Mouse (Mus musculus): ENCODE measurements around the gene Hnf1a. TPM values are rescaled to one million over a fixed set of nuclear protein-coding genes. Genes with fewer than 3 reads are reported as not detected.

Hnf1a gene
- 0.05 TPM in 1 of 2 replicates, not detected in the other for polyA plus RNA-seq (2016; fragmentation: Nextera tagmentation; extraction: Ambion mirVana)

GRCm38 (mm10) chr5:114970824-114971227 lies at the start of gene Hnf1a:
Gene Hnf1a, minus strand, starts transcription at chr5:114971094.
- Histone ChIP-seq H3K27ac (no peak within 1 kb of the TSS), H3K4me2 (replicated peaks) (no peak within 1 kb of the TSS), H3K36me3 (no peaks in the 10 kb centered on the region), H3K4me3 (no peak within 1 kb of the TSS), H3K4me1 (peaks cover 9% of the 10 kb centered on the region), H3K27me3 (replicated peaks) (peaks cover 16% of the 10 kb centered on the region; the same call in 1 of the 2 replicates), H3K9ac (no peak within 1 kb of the TSS), H3K9me3 (no peaks in the 10 kb centered on the region)
- no peak for ATAC-seq (ENCODE audit: low FRiP score, low read depth)
- whole genome bisulfite sequencing: 82% methylated on average over 17 of the region's 17 CpGs

- Histone ChIP-seq H3K36me3 (no peaks in the 10 kb centered on the region), H3K9me3 (no peaks in the 10 kb centered on the region), H3K9ac (no peak overlapping the region), H3K27ac (no peak overlapping the region), H3K4me1 (peaks cover 6% of the 10 kb centered on the region), H3K4me3 (no peak overlapping the region), H3K4me2 (replicated peaks) (no peak overlapping the region), H3K27me3 (replicated peaks) (no peaks in the 10 kb centered on the region)
- ATAC-seq (ENCODE audit: low FRiP score, low read depth): no peak
- WGBS: 84% methylated on average over 4 of the region's 4 CpGs
Measured at GRCm38 (mm10) chr5:115018813-115019212, 47.9 kb upstream of the Hnf1a start.

GRCm38 (mm10) chr5:115018270-115018669 lies 47.4 kb upstream of the Hnf1a start:
- H3K9me3 ChIP-seq: no peaks in the 10 kb centered on the region
- H3K36me3 ChIP-seq: no peaks in the 10 kb centered on the region
- H3K27me3 ChIP-seq (replicated peaks): no peaks in the 10 kb centered on the region
- no peak overlapping the region for H3K27ac ChIP-seq
- no peak for ATAC-seq (ENCODE audit: low FRiP score, low read depth)
- no peak overlapping the region for H3K4me2 ChIP-seq (replicated peaks)
- peaks cover 11% of the 10 kb centered on the region for H3K4me1 ChIP-seq
- no peak overlapping the region for H3K4me3 ChIP-seq
- WGBS: 87% methylated on average over 2 of the region's 2 CpGs
- H3K9ac ChIP-seq: no peak overlapping the region

GRCm38 (mm10) chr5:115015121-115015520 lies 44.2 kb upstream of the Hnf1a start:
- Histone ChIP-seq H3K9ac (no peak overlapping the region), H3K4me1 (peaks cover 27% of the 10 kb centered on the region), H3K9me3 (no peaks in the 10 kb centered on the region), H3K4me2 (replicated peaks) (no peak overlapping the region), H3K36me3 (no peaks in the 10 kb centered on the region), H3K27me3 (replicated peaks) (no peaks in the 10 kb centered on the region), H3K4me3 (no peak overlapping the region), H3K27ac (no peak overlapping the region)
- no peak for ATAC-seq (ENCODE audit: low FRiP score, low read depth)
- WGBS: 55% methylated on average over 4 of the region's 4 CpGs

DNA sequence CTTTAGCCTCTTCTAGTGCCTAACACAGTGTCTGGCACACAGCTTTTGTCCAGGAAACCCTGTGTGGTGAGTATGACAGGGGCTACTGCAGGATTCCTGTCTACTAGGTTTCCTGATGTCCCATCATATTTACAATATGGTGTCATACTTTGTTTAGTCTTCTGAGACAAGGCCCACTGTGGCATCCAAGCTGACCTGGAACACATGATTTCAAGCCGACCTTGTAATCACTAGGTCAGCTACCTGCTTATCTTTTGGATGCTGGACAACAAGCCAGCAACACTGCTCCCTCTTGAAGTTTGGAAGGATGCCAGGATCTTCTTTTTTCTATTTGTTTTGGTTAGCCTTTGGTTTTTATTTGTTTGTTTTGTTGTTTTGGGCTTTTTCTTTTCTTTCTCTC lies 43.7 kb upstream of the Hnf1a start:
- H3K4me1 ChIP-seq: peaks cover 27% of the 10 kb centered on the region
- no peak overlapping the region for H3K4me3 ChIP-seq
- no peak overlapping the region for H3K27ac ChIP-seq
- WGBS: 71% methylated on average over 1 of the region's 1 CpGs
- no peak overlapping the region for H3K9ac ChIP-seq
- H3K9me3 ChIP-seq: no peaks in the 10 kb centered on the region
- no peaks in the 10 kb centered on the region for H3K27me3 ChIP-seq (replicated peaks)
- H3K36me3 ChIP-seq: no peaks in the 10 kb centered on the region
- no peak for ATAC-seq (ENCODE audit: low FRiP score, low read depth)
- H3K4me2 ChIP-seq (replicated peaks): no peak overlapping the region

GRCm38 (mm10) chr5:115013436-115013835 lies 42.5 kb upstream of the Hnf1a start:
- peak overlapping the region; percentile 80 for H3K4me2 ChIP-seq (replicated peaks)
- no peaks in the 10 kb centered on the region for H3K27me3 ChIP-seq (replicated peaks)
- WGBS: 64% methylated on average over 3 of the region's 3 CpGs
- no peak for ATAC-seq (ENCODE audit: low FRiP score, low read depth)
- no peaks in the 10 kb centered on the region for H3K36me3 ChIP-seq
- no peaks in the 10 kb centered on the region for H3K9me3 ChIP-seq
- H3K4me3 ChIP-seq: no peak overlapping the region
- H3K4me1 ChIP-seq: peaks cover 27% of the 10 kb centered on the region
- H3K27ac ChIP-seq: no peak overlapping the region
- no peak overlapping the region for H3K9ac ChIP-seq

DNA sequence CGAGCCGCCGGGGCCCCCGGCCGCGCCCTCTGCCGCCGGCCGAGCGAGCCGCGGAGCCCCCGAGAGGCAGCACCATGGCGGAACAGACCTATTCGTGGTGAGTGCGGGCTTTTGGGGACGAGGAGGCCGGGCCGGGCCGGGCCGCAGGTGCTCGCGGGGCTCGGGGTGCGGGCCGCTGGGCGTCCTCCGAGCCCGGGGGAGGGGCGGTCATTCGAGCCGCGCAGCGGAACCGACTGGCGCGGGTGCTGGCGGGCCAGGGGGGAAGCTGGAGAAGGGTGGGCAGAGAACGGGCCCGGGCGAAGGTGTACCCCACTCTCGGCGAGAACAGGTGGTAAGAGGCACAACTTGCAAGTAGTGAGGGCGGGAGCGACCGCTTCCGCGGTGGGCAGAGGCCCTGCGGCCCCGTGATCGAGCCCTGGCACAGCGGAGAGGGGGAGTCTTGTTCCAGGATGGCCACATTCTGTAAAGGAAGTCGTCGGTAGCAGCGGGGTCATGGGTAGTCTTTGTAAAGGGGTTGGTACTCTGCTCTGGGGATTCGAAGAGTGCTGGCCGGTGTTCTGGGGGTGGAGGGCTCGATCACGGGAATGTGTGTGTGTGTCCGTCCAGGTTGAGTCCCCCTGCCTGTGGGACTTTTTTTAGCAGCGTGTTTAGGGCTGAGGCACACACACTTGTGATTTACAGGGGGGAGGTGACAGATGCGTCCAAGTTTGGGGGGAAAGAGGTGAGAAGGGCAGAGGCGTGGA lies 40.8 kb upstream of the Hnf1a start:
- peak overlapping the region; percentile 98 for H3K4me3 ChIP-seq
- peak overlapping the region; percentile 81 for H3K27ac ChIP-seq
- H3K9ac ChIP-seq: peak overlapping the region; percentile 98
- H3K36me3 ChIP-seq: no peaks in the 10 kb centered on the region
- H3K4me1 ChIP-seq: peaks cover 27% of the 10 kb centered on the region
- H3K4me2 ChIP-seq (replicated peaks): peak overlapping the region; percentile 80
- no peaks in the 10 kb centered on the region for H3K9me3 ChIP-seq
- no peaks in the 10 kb centered on the region for H3K27me3 ChIP-seq (replicated peaks)
- 1% methylated on average over 63 of the region's 63 CpGs for WGBS
- ATAC-seq (ENCODE audit: low FRiP score, low read depth): peak; percentile 46

GRCm38 (mm10) chr5:115011217-115011518 lies 40.3 kb upstream of the Hnf1a start:
- Histone ChIP-seq H3K9me3 (no peaks in the 10 kb centered on the region), H3K4me1 (peaks cover 27% of the 10 kb centered on the region), H3K36me3 (no peaks in the 10 kb centered on the region), H3K4me2 (replicated peaks) (peak overlapping the region; percentile 80), H3K27ac (peak overlapping the region; percentile 81), H3K9ac (peak overlapping the region; percentile 98), H3K27me3 (replicated peaks) (no peaks in the 10 kb centered on the region), H3K4me3 (peak overlapping the region; percentile 98)
- ATAC-seq (ENCODE audit: low FRiP score, low read depth): no peak; the same call in 1 of the 2 replicates
- WGBS: under 1% methylated on average over 45 of the region's 57 CpGs

DNA sequence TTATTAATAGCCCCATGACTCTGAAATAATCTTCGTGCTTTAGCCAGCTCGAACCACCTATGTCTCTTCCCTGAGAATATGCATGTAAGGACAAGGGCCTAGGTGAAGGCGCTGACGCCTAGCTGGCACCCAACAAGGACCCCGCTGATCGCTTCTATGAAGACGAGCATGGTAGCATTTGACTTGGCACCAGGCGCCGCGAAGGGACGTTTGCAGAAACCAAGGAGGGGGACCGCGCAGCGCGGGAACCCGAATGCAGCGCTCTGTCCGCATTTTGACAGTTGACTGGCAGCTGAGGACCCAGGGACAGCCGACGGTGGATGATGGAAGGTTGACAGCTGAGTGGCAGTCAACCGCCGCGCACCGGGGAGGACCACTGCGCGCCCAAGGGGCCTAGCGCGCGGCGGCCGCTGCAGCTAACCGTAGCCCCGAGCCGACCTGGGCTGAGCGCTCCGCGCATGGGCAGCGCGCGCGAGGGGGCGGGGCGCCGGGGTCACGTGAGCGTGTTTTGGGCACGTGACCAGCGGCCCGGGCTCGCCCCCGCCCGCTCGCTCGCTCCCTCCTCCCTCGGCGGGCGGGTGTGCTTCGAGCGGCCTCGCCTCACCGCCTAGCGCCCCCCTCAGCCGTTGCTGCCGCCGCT lies 39.8 kb upstream of the Hnf1a start, which contains the start of gene Sppl3:
Sppl3 (plus strand) TSS at position 561 of the 640 bp plus-strand sequence.
- Histone ChIP-seq H3K4me3 (peak within 1 kb of the TSS; percentile 98), H3K27me3 (replicated peaks) (no peaks in the 10 kb centered on the region), H3K36me3 (no peaks in the 10 kb centered on the region), H3K4me2 (replicated peaks) (peak within 1 kb of the TSS; percentile 82), H3K4me1 (peaks cover 27% of the 10 kb centered on the region), H3K9ac (peak within 1 kb of the TSS; percentile 98), H3K9me3 (no peaks in the 10 kb centered on the region), H3K27ac (peak within 1 kb of the TSS; percentile 81)
- peak; percentile 91 for ATAC-seq (ENCODE audit: low FRiP score, low read depth)
- WGBS: 2% methylated on average over 50 of the region's 65 CpGs

DNA sequence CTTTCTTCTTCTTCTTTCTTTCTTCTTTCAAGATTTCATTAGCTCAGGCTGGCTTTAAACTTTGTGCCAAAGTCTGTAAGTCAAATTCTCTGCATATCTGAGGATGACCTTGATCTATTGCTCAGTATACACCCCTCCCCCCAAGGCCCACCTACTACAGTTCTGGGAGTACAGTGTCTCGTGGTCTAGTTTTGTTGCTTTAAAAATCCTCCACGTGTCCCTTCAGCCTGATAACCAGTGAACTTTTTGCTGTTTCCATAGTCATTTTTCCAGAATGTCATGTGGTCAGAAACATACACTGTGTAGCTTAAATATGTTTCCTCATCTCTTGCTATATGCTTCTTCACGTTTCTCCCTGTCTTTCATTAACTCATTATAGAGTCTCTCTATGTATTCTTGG lies 39.1 kb upstream of the Hnf1a start:
- Histone ChIP-seq H3K9me3 (no peaks in the 10 kb centered on the region), H3K4me2 (replicated peaks) (peak overlapping the region; percentile 82), H3K4me1 (peaks cover 27% of the 10 kb centered on the region), H3K9ac (peak overlapping the region; percentile 98; the same call in 1 of the 2 replicates), H3K27ac (no peak overlapping the region), H3K36me3 (no peaks in the 10 kb centered on the region), H3K27me3 (replicated peaks) (no peaks in the 10 kb centered on the region), H3K4me3 (no peak overlapping the region)
- WGBS: 66% methylated on average over 3 of the region's 3 CpGs
- ATAC-seq (ENCODE audit: low FRiP score, low read depth): no peak

- H3K9me3 ChIP-seq: no peaks in the 10 kb centered on the region
- ATAC-seq (ENCODE audit: low FRiP score, low read depth): no peak
- H3K36me3 ChIP-seq: no peaks in the 10 kb centered on the region
- H3K4me2 ChIP-seq (replicated peaks): no peak overlapping the region
- peaks cover 22% of the 10 kb centered on the region for H3K4me1 ChIP-seq
- no peak overlapping the region for H3K27ac ChIP-seq
- WGBS: 90% methylated on average over 6 of the region's 6 CpGs
- no peak overlapping the region for H3K4me3 ChIP-seq
- H3K9ac ChIP-seq: no peak overlapping the region
- H3K27me3 ChIP-seq (replicated peaks): no peaks in the 10 kb centered on the region
Measured at GRCm38 (mm10) chr5:115009143-115009542, 38.2 kb upstream of the Hnf1a start.

GRCm38 (mm10) chr5:115008307-115008706 lies 37.4 kb upstream of the Hnf1a start:
- no peak for ATAC-seq (ENCODE audit: low FRiP score, low read depth)
- H3K9me3 ChIP-seq: no peaks in the 10 kb centered on the region
- WGBS: 91% methylated on average over 7 of the region's 7 CpGs

More at GRCm38 (mm10) chr5:115008307-115008706, 37.4 kb upstream of the Hnf1a start:
- Histone ChIP-seq H3K9ac (no peak overlapping the region), H3K27me3 (replicated peaks) (no peaks in the 10 kb centered on the region), H3K27ac (no peak overlapping the region), H3K4me1 (peaks cover 17% of the 10 kb centered on the region), H3K4me3 (no peak overlapping the region), H3K36me3 (no peaks in the 10 kb centered on the region), H3K4me2 (replicated peaks) (no peak overlapping the region)

All from neural tube, embryonic 12.5 days (tissue).